Mouse (Mus musculus): ENCODE measurements at regions not wholly inside any gene's neighbourhood (a gene's known extent, or its start where the extent isn't known, plus 50 kb on each side); places are given as distances from the start of the nearest gene placed in this dataset.

GRCm38 (mm10) chr3:102657531-102658060, 76.7 kb upstream of the Tspan2 start:
- WGBS = 76% methylated on average over 7 of the region's 7 CpGs
- H3K27me3 ChIP-seq (ENCODE audit: control insufficient read depth, insufficient read depth, low read length) = no peaks in the 10 kb centered on the region

GRCm38 (mm10) chr3:102659352-102659751, 75.0 kb upstream of the Tspan2 start:
- Histone ChIP-seq H3K36me3 (replicated peaks; ENCODE audit: control insufficient read depth, insufficient read depth) (no peaks in the 10 kb centered on the region), H3K4me1 (replicated peaks; ENCODE audit: control insufficient read depth, insufficient read depth, low read length) (no peaks in the 10 kb centered on the region), H3K9ac (no peak overlapping the region), H3K27me3 (ENCODE audit: control insufficient read depth, insufficient read depth, low read length) (no peaks in the 10 kb centered on the region), H3K27ac (no peak overlapping the region), H3K4me2 (replicated peaks) (no peak overlapping the region), H3K4me3 (replicated peaks; ENCODE audit: low read length) (no peak overlapping the region), H3K9me3 (ENCODE audit: control insufficient read depth, low read length) (no peaks in the 10 kb centered on the region)
- ATAC-seq (ENCODE audit: low FRiP score) (no peak), DNase-seq (ENCODE audit: low spot score) (no peak)
- 89% methylated on average over 5 of the region's 5 CpGs for WGBS

More at GRCm38 (mm10) chr3:102657531-102658060, 76.7 kb upstream of the Tspan2 start:
- H3K4me3 ChIP-seq (replicated peaks; ENCODE audit: low read length) = no peak overlapping the region
- DNase-seq (ENCODE audit: low spot score) = no peak
- ATAC-seq (ENCODE audit: low FRiP score) = no peak
- no peaks in the 10 kb centered on the region for H3K9me3 ChIP-seq (ENCODE audit: control insufficient read depth, low read length)
- no peaks in the 10 kb centered on the region for H3K36me3 ChIP-seq (replicated peaks; ENCODE audit: control insufficient read depth, insufficient read depth)
- no peak overlapping the region for H3K4me2 ChIP-seq (replicated peaks)
- H3K4me1 ChIP-seq (replicated peaks; ENCODE audit: control insufficient read depth, insufficient read depth, low read length) = no peaks in the 10 kb centered on the region
- H3K27ac ChIP-seq = no peak overlapping the region
- H3K9ac ChIP-seq = no peak overlapping the region

GRCm38 (mm10) chr3:102661296-102661695, 73.0 kb upstream of the Tspan2 start:
- DNase-seq (ENCODE audit: low spot score) (no peak), ATAC-seq (ENCODE audit: low FRiP score) (no peak)
- Histone ChIP-seq H3K9ac (no peak overlapping the region), H3K9me3 (ENCODE audit: control insufficient read depth, low read length) (no peaks in the 10 kb centered on the region), H3K27me3 (ENCODE audit: control insufficient read depth, insufficient read depth, low read length) (no peaks in the 10 kb centered on the region), H3K36me3 (replicated peaks; ENCODE audit: control insufficient read depth, insufficient read depth) (no peaks in the 10 kb centered on the region), H3K4me3 (replicated peaks; ENCODE audit: low read length) (no peak overlapping the region), H3K27ac (no peak overlapping the region), H3K4me1 (replicated peaks; ENCODE audit: control insufficient read depth, insufficient read depth, low read length) (no peaks in the 10 kb centered on the region), H3K4me2 (replicated peaks) (no peak overlapping the region)
- WGBS = 97% methylated on average over 7 of the region's 7 CpGs

- H3K27me3 ChIP-seq (ENCODE audit: control insufficient read depth, insufficient read depth, low read length) = no peaks in the 10 kb centered on the region
- no peaks in the 10 kb centered on the region for H3K9me3 ChIP-seq (ENCODE audit: control insufficient read depth, low read length)
- H3K4me1 ChIP-seq (replicated peaks; ENCODE audit: control insufficient read depth, insufficient read depth, low read length) = no peaks in the 10 kb centered on the region
- no peak overlapping the region for H3K4me3 ChIP-seq (replicated peaks; ENCODE audit: low read length)
- DNase-seq (ENCODE audit: low spot score) (no peak), ATAC-seq (ENCODE audit: low FRiP score) (no peak)
- H3K4me2 ChIP-seq (replicated peaks) = no peak overlapping the region
- WGBS = 95% methylated on average over 5 of the region's 5 CpGs
- no peak overlapping the region for H3K27ac ChIP-seq
- no peak overlapping the region for H3K9ac ChIP-seq
- no peaks in the 10 kb centered on the region for H3K36me3 ChIP-seq (replicated peaks; ENCODE audit: control insufficient read depth, insufficient read depth)
Measured at GRCm38 (mm10) chr3:102663711-102664110, 70.6 kb upstream of the Tspan2 start.

- Histone ChIP-seq H3K4me2 (replicated peaks) (no peak overlapping the region), H3K4me3 (replicated peaks; ENCODE audit: low read length) (no peak overlapping the region), H3K27me3 (ENCODE audit: control insufficient read depth, insufficient read depth, low read length) (no peaks in the 10 kb centered on the region), H3K9me3 (ENCODE audit: control insufficient read depth, low read length) (no peaks in the 10 kb centered on the region), H3K36me3 (replicated peaks; ENCODE audit: control insufficient read depth, insufficient read depth) (no peaks in the 10 kb centered on the region), H3K4me1 (replicated peaks; ENCODE audit: control insufficient read depth, insufficient read depth, low read length) (no peaks in the 10 kb centered on the region), H3K27ac (no peak overlapping the region), H3K9ac (no peak overlapping the region)
- ATAC-seq (ENCODE audit: low FRiP score) = no peak
- 81% methylated on average over 6 of the region's 6 CpGs for WGBS
- no peak for DNase-seq (ENCODE audit: low spot score)
Measured at GRCm38 (mm10) chr3:102664665-102665190, 69.6 kb upstream of the Tspan2 start.

GRCm38 (mm10) chr3:102667796-102668195, 66.5 kb upstream of the Tspan2 start:
- Histone ChIP-seq H3K4me3 (replicated peaks; ENCODE audit: low read length) (no peak overlapping the region), H3K27ac (no peak overlapping the region), H3K4me1 (replicated peaks; ENCODE audit: control insufficient read depth, insufficient read depth, low read length) (no peaks in the 10 kb centered on the region), H3K27me3 (ENCODE audit: control insufficient read depth, insufficient read depth, low read length) (no peaks in the 10 kb centered on the region), H3K9ac (no peak overlapping the region), H3K36me3 (replicated peaks; ENCODE audit: control insufficient read depth, insufficient read depth) (no peaks in the 10 kb centered on the region), H3K4me2 (replicated peaks) (no peak overlapping the region), H3K9me3 (ENCODE audit: control insufficient read depth, low read length) (no peaks in the 10 kb centered on the region)
- DNase-seq (ENCODE audit: low spot score) (no peak), ATAC-seq (ENCODE audit: low FRiP score) (no peak)
- 80% methylated on average over 3 of the region's 3 CpGs for WGBS

GRCm38 (mm10) chr3:102668556-102668955, 65.8 kb upstream of the Tspan2 start:
- Histone ChIP-seq H3K36me3 (replicated peaks; ENCODE audit: control insufficient read depth, insufficient read depth) (no peaks in the 10 kb centered on the region), H3K4me1 (replicated peaks; ENCODE audit: control insufficient read depth, insufficient read depth, low read length) (no peaks in the 10 kb centered on the region), H3K9me3 (ENCODE audit: control insufficient read depth, low read length) (no peaks in the 10 kb centered on the region), H3K4me3 (replicated peaks; ENCODE audit: low read length) (no peak overlapping the region), H3K4me2 (replicated peaks) (no peak overlapping the region), H3K9ac (no peak overlapping the region), H3K27me3 (ENCODE audit: control insufficient read depth, insufficient read depth, low read length) (no peaks in the 10 kb centered on the region), H3K27ac (no peak overlapping the region)
- WGBS = 88% methylated on average over 3 of the region's 3 CpGs
- ATAC-seq (ENCODE audit: low FRiP score) (no peak), DNase-seq (ENCODE audit: low spot score) (no peak)

GRCm38 (mm10) chr3:102669951-102670350, 64.4 kb upstream of the Tspan2 start:
- Histone ChIP-seq H3K9ac (no peak overlapping the region), H3K36me3 (replicated peaks; ENCODE audit: control insufficient read depth, insufficient read depth) (no peaks in the 10 kb centered on the region), H3K27ac (no peak overlapping the region), H3K9me3 (ENCODE audit: control insufficient read depth, low read length) (no peaks in the 10 kb centered on the region), H3K4me1 (replicated peaks; ENCODE audit: control insufficient read depth, insufficient read depth, low read length) (no peaks in the 10 kb centered on the region), H3K4me3 (replicated peaks; ENCODE audit: low read length) (no peak overlapping the region), H3K27me3 (ENCODE audit: control insufficient read depth, insufficient read depth, low read length) (no peaks in the 10 kb centered on the region), H3K4me2 (replicated peaks) (no peak overlapping the region)
- no peak for DNase-seq (ENCODE audit: low spot score)
- no peak for ATAC-seq (ENCODE audit: low FRiP score)
- WGBS = 83% methylated on average over 2 of the region's 2 CpGs

- DNase-seq (ENCODE audit: low spot score) (no peak), ATAC-seq (ENCODE audit: low FRiP score) (no peak)
- H3K27me3 ChIP-seq (ENCODE audit: control insufficient read depth, insufficient read depth, low read length) = no peaks in the 10 kb centered on the region
- H3K9me3 ChIP-seq (ENCODE audit: control insufficient read depth, low read length) = no peaks in the 10 kb centered on the region
- no peak overlapping the region for H3K9ac ChIP-seq
- no peak overlapping the region for H3K4me2 ChIP-seq (replicated peaks)
- WGBS = 84% methylated on average over 5 of the region's 5 CpGs
- H3K36me3 ChIP-seq (replicated peaks; ENCODE audit: control insufficient read depth, insufficient read depth) = no peaks in the 10 kb centered on the region
- H3K4me1 ChIP-seq (replicated peaks; ENCODE audit: control insufficient read depth, insufficient read depth, low read length) = no peaks in the 10 kb centered on the region
- no peak overlapping the region for H3K27ac ChIP-seq
- H3K4me3 ChIP-seq (replicated peaks; ENCODE audit: low read length) = no peak overlapping the region
Measured at GRCm38 (mm10) chr3:102670557-102670956, 63.8 kb upstream of the Tspan2 start.

GRCm38 (mm10) chr3:102670972-102671371, 63.4 kb upstream of the Tspan2 start:
- Histone ChIP-seq H3K27me3 (ENCODE audit: control insufficient read depth, insufficient read depth, low read length) (no peaks in the 10 kb centered on the region), H3K36me3 (replicated peaks; ENCODE audit: control insufficient read depth, insufficient read depth) (no peaks in the 10 kb centered on the region), H3K4me3 (replicated peaks; ENCODE audit: low read length) (no peak overlapping the region), H3K4me2 (replicated peaks) (no peak overlapping the region), H3K9me3 (ENCODE audit: control insufficient read depth, low read length) (no peaks in the 10 kb centered on the region), H3K9ac (no peak overlapping the region), H3K4me1 (replicated peaks; ENCODE audit: control insufficient read depth, insufficient read depth, low read length) (no peaks in the 10 kb centered on the region), H3K27ac (no peak overlapping the region)
- DNase-seq (ENCODE audit: low spot score) (no peak), ATAC-seq (ENCODE audit: low FRiP score) (no peak)
- WGBS = 92% methylated on average over 5 of the region's 5 CpGs

All from hindbrain, embryonic 14.5 days (tissue).